7 mouse cellular contexts compared by ENCODE assay signal in the genomic region with DNA sequence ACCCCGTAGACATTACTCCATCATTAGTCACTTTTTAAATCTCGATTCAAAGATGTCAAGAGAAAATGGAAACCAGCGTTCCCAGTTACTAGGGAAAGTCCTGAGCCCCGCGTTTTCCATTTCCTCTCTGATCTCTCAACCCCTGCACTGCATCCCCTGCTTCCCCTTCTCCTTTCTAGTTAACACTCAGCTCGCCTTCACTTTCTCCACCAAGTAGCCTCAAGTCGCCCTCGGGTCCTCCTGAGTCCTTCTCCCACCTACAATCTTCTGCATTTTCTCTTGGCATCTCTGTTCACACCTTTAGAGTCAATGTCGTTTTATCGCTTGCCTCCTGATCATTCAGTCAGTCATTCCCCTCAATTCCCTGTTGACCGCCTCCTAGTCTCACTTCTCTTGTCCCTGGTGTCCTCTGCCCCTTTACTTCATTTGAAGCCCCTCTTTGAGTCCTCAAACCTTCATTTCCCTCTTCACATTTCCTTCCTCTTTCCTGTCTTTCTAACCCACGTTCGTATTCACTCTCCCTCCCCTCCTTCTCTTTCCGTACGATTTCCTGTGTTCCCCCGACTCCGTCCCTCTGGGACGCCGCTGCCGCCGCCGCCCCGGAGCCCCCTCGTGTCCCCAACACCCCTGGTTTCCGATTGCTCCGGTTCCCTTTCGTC. TPM values are rescaled to one million over a fixed set of nuclear protein-coding genes. Genes with fewer than 3 reads are reported as not detected.
DNase-seq lines count a peak whose midpoint lies in the region; TF ChIP-seq lines count a peak whose summit lies in the region.

No protein-coding gene starts in this region.

- intact Hi-C loops in heart, postnatal 36 days (cut with DNase I) = loop anchor here (5.0 kb wide), 2 partner anchors 42 to 86 kb away; a partner anchor contains a TSS
- intact Hi-C loops in gastrocnemius, postnatal 14 days (cut with DNase I; ENCODE audit: low total_unique reads) = no loop called here

- no peak for TF ChIP-seq CTCF in spleen, adult 2 months (IDR thresholded peaks at IDR 0.05; ENCODE audit: extremely low read depth, insufficient read depth, insufficient read length, insufficient replicate concordance)

- H3K9me3 ChIP-seq in embryonic facial prominence, embryonic 10.5 days = no peaks in the 10 kb centered on the region

- WGBS in spleen, adult 2 months = 3% methylated on average over 27 of the region's 27 CpGs
- WGBS in embryonic facial prominence, embryonic 10.5 days = 2% methylated on average over 27 of the region's 27 CpGs

- peaks cover 20% of the 10 kb centered on the region; the same call in 1 of the 2 replicates for H3K4me1 ChIP-seq in spleen, adult 2 months (ENCODE audit: control insufficient read depth, insufficient read depth, insufficient read length)
- H3K4me1 ChIP-seq in embryonic facial prominence, embryonic 10.5 days = peaks cover 47% of the 10 kb centered on the region

- peak overlapping the region; percentile 92 for H3K4me3 ChIP-seq in spleen, adult 2 months (ENCODE audit: extremely low read depth, insufficient read depth, insufficient read length)
- H3K4me3 ChIP-seq in embryonic facial prominence, embryonic 10.5 days = peak overlapping the region; percentile 97

- TF ChIP-seq POLR2A in spleen, adult 2 months (IDR thresholded peaks at IDR 0.05; ENCODE audit: low read depth, low read length) = no peak

- H3K27me3 ChIP-seq in spleen, adult 2 months (ENCODE audit: control insufficient read depth, insufficient read depth, low read length) = no peaks in the 10 kb centered on the region
- peaks cover 6% of the 10 kb centered on the region; the same call in 1 of the 2 replicates for H3K27me3 ChIP-seq in embryonic facial prominence, embryonic 10.5 days (replicated peaks; ENCODE audit: low read depth, poor library complexity, severe bottlenecking)

- no peaks in the 10 kb centered on the region for H3K36me3 ChIP-seq in spleen, adult 2 months (ENCODE audit: control insufficient read depth, insufficient read depth, low read length)
- H3K36me3 ChIP-seq in embryonic facial prominence, embryonic 10.5 days (replicated peaks) = peaks cover 14% of the 10 kb centered on the region; the same call in 1 of the 2 replicates

- H3K27ac ChIP-seq in spleen, adult 2 months (ENCODE audit: insufficient read depth, low read length) = peak overlapping the region; percentile 93
- peak overlapping the region; percentile 95 for H3K27ac ChIP-seq in embryonic facial prominence, embryonic 10.5 days (replicated peaks)

- peak in 1 of 2 experiments; percentile 19 for DNase-seq in spleen, adult 2 months (ENCODE audit: low read depth in 1 of 2, low spot score in 2 of 2)
- no peak for DNase-seq in spleen, adult 18-20 months
- DNase-seq in embryonic facial prominence, embryonic 10.5 days (ENCODE audit: low spot score) = peak; percentile 22
- DNase-seq in heart, postnatal 36 days = peak; percentile 43 to 46
- peak; percentile 42 for DNase-seq in lung, postnatal 36 days
- DNase-seq in gastrocnemius, postnatal 14 days = no peak
- no peak for DNase-seq in layer of hippocampus, adult 9-11 months

RNA-seq across cellular contexts. Expression of a gene that starts 0.7 kb away (rescaled TPM):
- polyA plus RNA-seq in spleen, adult 2 months (2012; rRNA removed) = 12.5 and 13.2 TPM in 2 replicates
- 21.4 and 23.9 TPM in 2 replicates for polyA plus RNA-seq in embryonic facial prominence, embryonic 10.5 days (2016; fragmentation: Nextera tagmentation; extraction: Ambion mirVana)
- 10 to 100 TPM in 1 of 2 experiments, 1 to 10 TPM in 1; 9.5 to 10.3 TPM for total RNA-seq in heart, postnatal 36 days (2021)
- 1 to 10 TPM; 9.5 to 9.8 TPM for total RNA-seq in gastrocnemius, postnatal 14 days (2021)

RNA-seq across cellular contexts. Expression of a gene that starts 27.1 kb away (rescaled TPM):
- 11.4 and 13.3 TPM in 2 replicates for polyA plus RNA-seq in spleen, adult 2 months (2012; rRNA removed)
- polyA plus RNA-seq in embryonic facial prominence, embryonic 10.5 days (2016; fragmentation: Nextera tagmentation; extraction: Ambion mirVana) = 777 and 806 TPM in 2 replicates
- 100 to 1,000 TPM; 175 to 183 TPM for total RNA-seq in heart, postnatal 36 days (2021)
- 100 to 1,000 TPM; 179 to 205 TPM for total RNA-seq in gastrocnemius, postnatal 14 days (2021)

RNA-seq across cellular contexts. Expression of a gene that starts 56.5 kb away (rescaled TPM):
- polyA plus RNA-seq in spleen, adult 2 months (2012; rRNA removed) = 9.5 and 23.7 TPM in 2 replicates
- 9.0 and 9.8 TPM in 2 replicates for polyA plus RNA-seq in embryonic facial prominence, embryonic 10.5 days (2016; fragmentation: Nextera tagmentation; extraction: Ambion mirVana)
- total RNA-seq in heart, postnatal 36 days (2021) = 10 to 100 TPM; 21.5 to 23.9 TPM
- 10 to 100 TPM; 21.3 to 21.6 TPM for total RNA-seq in gastrocnemius, postnatal 14 days (2021)

Comparison
In these comparisons a context has a peak if more than half of its experiments do, and no peak if none do; other contexts are left out.
1. DNase-seq: peak in embryonic facial prominence, embryonic 10.5 days (single experiment), heart, postnatal 36 days (2 of 2) and lung, postnatal 36 days (single experiment); none in spleen, adult 18-20 months (0 of 2), gastrocnemius, postnatal 14 days (single experiment) and layer of hippocampus, adult 9-11 months (single experiment).